Mouse (Mus musculus): ENCODE measurements around the gene Fnd3c2. TPM values are rescaled to one million over a fixed set of nuclear protein-coding genes. Genes with fewer than 3 reads are reported as not detected.
"Not testable (repeated sequence)": the region's sequence is repeated elsewhere in the genome, so short reads cannot be mapped to it uniquely, and the experiment has no call there.

Fnd3c2 gene
- polyA plus RNA-seq (2012) = 0.01 TPM in 1 of 2 replicates, not detected in the other

- Histone ChIP-seq H3K27me3 (ENCODE audit: control insufficient read depth) (no peaks in the 10 kb centered on the region), H3K4me3 (replicated peaks) (no peak within 1 kb of the TSS), H3K4me1 (ENCODE audit: control insufficient read depth) (no peaks in the 10 kb centered on the region), H3K9me3 (ENCODE audit: control insufficient read depth, low read length) (no peaks in the 10 kb centered on the region), H3K36me3 (ENCODE audit: control insufficient read depth) (no peaks in the 10 kb centered on the region)
- TF ChIP-seq GATA1 (IDR thresholded peaks at IDR 0.05; ENCODE audit: low read length) (no peak), TAL1 (IDR thresholded peaks at IDR 0.05; ENCODE audit: low read length) (no peak)
Observed at GRCm38 (mm10) chrX:106255276-106255675, at the start of gene Fnd3c2. Gene Fnd3c2 (minus strand): TSS chrX:106255376.

- H3K9me3 ChIP-seq (ENCODE audit: control insufficient read depth, low read length) = no peaks in the 10 kb centered on the region; the same call in 1 of the 2 replicates
- H3K36me3 ChIP-seq (ENCODE audit: control insufficient read depth) = no peaks in the 10 kb centered on the region
- no peaks in the 10 kb centered on the region for H3K27me3 ChIP-seq (ENCODE audit: control insufficient read depth)
- no peak overlapping the region for H3K4me3 ChIP-seq (replicated peaks)
- TF ChIP-seq GATA1 (IDR thresholded peaks at IDR 0.05; ENCODE audit: low read length) = no peak
- TF ChIP-seq TAL1 (IDR thresholded peaks at IDR 0.05; ENCODE audit: low read length) = no peak
- H3K4me1 ChIP-seq (ENCODE audit: control insufficient read depth) = no peaks in the 10 kb centered on the region
Observed at GRCm38 (mm10) chrX:106284441-106284840, 29.3 kb upstream of the Fnd3c2 start.

- Histone ChIP-seq H3K4me3 (replicated peaks) (peak within 1 kb of the TSS; percentile 80), H3K36me3 (ENCODE audit: control insufficient read depth) (no peaks in the 10 kb centered on the region; the same call in 1 of the 2 replicates), H3K4me1 (ENCODE audit: control insufficient read depth) (peaks cover 10% of the 10 kb centered on the region), H3K9me3 (ENCODE audit: control insufficient read depth, low read length) (peaks cover 18% of the 10 kb centered on the region), H3K27me3 (ENCODE audit: control insufficient read depth) (no peaks in the 10 kb centered on the region)
- TF ChIP-seq GATA1 (IDR thresholded peaks at IDR 0.05; ENCODE audit: low read length) (no peak), TAL1 (IDR thresholded peaks at IDR 0.05; ENCODE audit: low read length) (no peak)
Observed at GRCm38 (mm10) chrX:106221058-106221457, 34.1 kb downstream of the Fnd3c2 start, which contains the start of gene Taf9b. Gene Taf9b (minus strand): TSS chrX:106221158.

DNA sequence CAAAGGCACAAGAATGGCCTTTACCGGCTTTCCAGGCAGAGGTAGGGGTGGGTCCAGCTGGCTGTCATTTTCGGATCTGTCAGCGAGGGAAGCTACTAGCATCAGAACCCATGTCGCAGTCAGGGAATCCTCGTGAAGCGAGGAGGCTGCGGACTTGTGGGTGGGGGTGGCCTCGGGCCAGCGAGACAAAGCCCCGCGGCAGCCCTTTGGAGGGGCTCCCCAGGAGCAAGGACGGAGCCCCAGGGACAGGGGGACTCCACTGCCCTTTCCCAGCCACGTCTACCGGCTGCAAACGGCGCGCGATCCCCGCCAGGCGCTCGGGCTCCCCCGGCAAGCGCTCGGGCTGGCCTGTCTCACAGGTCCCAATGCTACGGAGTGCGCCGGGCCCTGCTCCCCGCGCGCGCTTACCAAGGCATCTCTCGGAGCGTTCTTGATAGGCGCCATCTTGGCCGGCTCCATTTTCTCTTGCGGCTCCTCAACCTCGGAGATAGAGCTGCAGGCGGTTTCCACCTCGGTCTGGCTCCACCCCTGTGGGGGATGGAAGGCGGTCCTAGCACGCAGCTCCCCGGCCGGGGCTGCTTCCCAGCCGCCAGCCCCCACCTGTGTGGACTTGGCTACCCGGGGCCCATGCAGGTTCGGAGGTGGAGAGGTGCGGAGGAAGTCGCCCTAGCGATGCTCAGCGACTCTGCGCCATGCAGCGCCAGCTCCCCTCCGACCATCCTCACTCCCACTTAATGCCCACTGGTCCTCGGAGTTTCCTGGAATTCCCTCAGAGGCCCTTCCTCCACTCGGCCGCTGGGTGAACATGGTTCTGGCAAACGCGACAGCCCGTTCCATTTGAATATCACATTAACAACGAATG is 35.8 kb downstream of the Fnd3c2 start:
- H3K36me3 ChIP-seq (ENCODE audit: control insufficient read depth) = no peaks in the 10 kb centered on the region; the same call in 1 of the 2 replicates
- TF ChIP-seq TAL1 (IDR thresholded peaks at IDR 0.05; ENCODE audit: low read length) (no peak), GATA1 (IDR thresholded peaks at IDR 0.05; ENCODE audit: low read length) (no peak)
- peak overlapping the region; percentile 80 for H3K4me3 ChIP-seq (replicated peaks)

DNA sequence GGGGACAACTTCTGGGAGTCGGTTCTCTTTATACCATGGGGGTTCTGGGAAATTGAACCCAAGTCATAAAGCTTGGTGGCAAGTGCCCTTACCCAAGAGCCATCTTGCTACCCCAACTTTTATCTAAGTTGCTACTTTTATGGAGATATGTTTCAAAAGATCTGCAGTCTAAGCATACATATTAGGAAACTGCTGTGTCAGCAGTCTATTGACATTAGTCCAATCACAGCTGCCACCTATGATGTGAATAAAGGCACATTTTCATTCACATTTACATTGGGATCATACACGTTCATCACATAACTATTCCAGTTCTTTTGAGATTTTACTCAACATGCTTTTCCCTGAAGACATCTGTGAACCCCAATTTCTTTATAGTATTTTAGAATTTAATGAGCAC is 46.1 kb downstream of the Fnd3c2 start:
- Histone ChIP-seq H3K4me3 (replicated peaks) (no peak overlapping the region), H3K4me1 (ENCODE audit: control insufficient read depth) (no peaks in the 10 kb centered on the region), H3K36me3 (ENCODE audit: control insufficient read depth) (no peaks in the 10 kb centered on the region; the same call in 1 of the 2 replicates), H3K27me3 (ENCODE audit: control insufficient read depth) (no peaks in the 10 kb centered on the region), H3K9me3 (ENCODE audit: control insufficient read depth, low read length) (no peaks in the 10 kb centered on the region)
- TF ChIP-seq TAL1 (IDR thresholded peaks at IDR 0.05; ENCODE audit: low read length) (no peak), GATA1 (IDR thresholded peaks at IDR 0.05; ENCODE audit: low read length) (no peak)

More for the DNA sequence above, 35.8 kb downstream of the Fnd3c2 start:
- H3K9me3 ChIP-seq (ENCODE audit: control insufficient read depth, low read length) = peaks cover 18% of the 10 kb centered on the region
- peaks cover 10% of the 10 kb centered on the region for H3K4me1 ChIP-seq (ENCODE audit: control insufficient read depth)
- no peaks in the 10 kb centered on the region for H3K27me3 ChIP-seq (ENCODE audit: control insufficient read depth)

DNA sequence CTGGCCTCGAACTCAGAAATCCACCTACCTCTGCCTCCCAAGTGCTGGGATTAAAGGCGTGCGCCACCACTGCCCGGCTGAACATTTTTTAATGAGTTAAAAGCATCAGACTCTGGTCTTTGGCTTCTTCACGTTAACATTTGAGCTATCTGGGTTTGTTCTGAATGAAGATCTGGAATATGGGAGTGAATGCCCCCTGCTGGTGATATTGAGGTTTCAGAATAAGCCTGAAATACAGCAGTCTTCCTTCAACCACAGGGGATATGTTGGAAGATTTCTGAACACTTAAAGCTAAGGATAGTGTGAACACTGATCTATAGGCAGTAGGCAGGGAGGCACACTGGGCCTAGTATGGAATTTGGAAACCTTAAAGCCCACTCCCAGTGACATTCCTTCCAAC is 56.3 kb downstream of the Fnd3c2 start:
- peaks cover 49% of the 10 kb centered on the region for H3K36me3 ChIP-seq (ENCODE audit: control insufficient read depth)
- H3K27me3 ChIP-seq (ENCODE audit: control insufficient read depth) = no peaks in the 10 kb centered on the region
- no peaks in the 10 kb centered on the region for H3K4me1 ChIP-seq (ENCODE audit: control insufficient read depth)
- no peaks in the 10 kb centered on the region for H3K9me3 ChIP-seq (ENCODE audit: control insufficient read depth, low read length)
- no peak overlapping the region for H3K4me3 ChIP-seq (replicated peaks)
- TF ChIP-seq TAL1 (IDR thresholded peaks at IDR 0.05; ENCODE audit: low read length) (no peak), GATA1 (IDR thresholded peaks at IDR 0.05; ENCODE audit: low read length) (no peak)

DNA sequence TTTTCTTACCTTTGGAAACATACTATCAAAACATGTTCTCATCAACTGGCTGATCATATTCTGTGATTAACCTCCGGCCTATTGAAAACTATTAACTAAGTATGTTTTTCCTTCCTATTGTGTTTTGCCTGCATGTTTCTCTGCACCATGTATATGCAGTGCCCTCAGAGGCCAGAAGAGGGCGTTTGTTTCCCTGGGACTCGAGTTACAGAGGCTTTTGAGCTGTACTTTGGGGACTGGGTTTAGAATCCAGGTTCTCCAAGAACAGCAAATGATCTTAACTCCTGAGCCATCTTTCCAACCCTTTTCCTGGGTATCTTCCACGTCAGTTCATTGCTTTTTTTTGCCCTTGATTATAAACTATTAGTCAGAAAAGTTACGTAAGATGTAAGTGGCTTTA is 57.9 kb downstream of the Fnd3c2 start:
- H3K9me3 ChIP-seq (ENCODE audit: control insufficient read depth, low read length) = no peaks in the 10 kb centered on the region
- no peaks in the 10 kb centered on the region for H3K27me3 ChIP-seq (ENCODE audit: control insufficient read depth)
- no peak overlapping the region for H3K4me3 ChIP-seq (replicated peaks)
- H3K36me3 ChIP-seq (ENCODE audit: control insufficient read depth) = peaks cover 48% of the 10 kb centered on the region
- TF ChIP-seq GATA1 (IDR thresholded peaks at IDR 0.05; ENCODE audit: low read length) (no peak), TAL1 (IDR thresholded peaks at IDR 0.05; ENCODE audit: low read length) (no peak)
- H3K4me1 ChIP-seq (ENCODE audit: control insufficient read depth) = no peaks in the 10 kb centered on the region

- not testable (repeated sequence) for H3K9me3 ChIP-seq (ENCODE audit: control insufficient read depth, low read length); H3K27me3 ChIP-seq (ENCODE audit: control insufficient read depth); H3K4me3 ChIP-seq (replicated peaks); H3K4me1 ChIP-seq (ENCODE audit: control insufficient read depth)
- peaks cover 30% of the 10 kb centered on the region for H3K36me3 ChIP-seq (ENCODE audit: control insufficient read depth)
Observed at GRCm38 (mm10) chrX:106194361-106194760, 60.8 kb downstream of the Fnd3c2 start.

DNA sequence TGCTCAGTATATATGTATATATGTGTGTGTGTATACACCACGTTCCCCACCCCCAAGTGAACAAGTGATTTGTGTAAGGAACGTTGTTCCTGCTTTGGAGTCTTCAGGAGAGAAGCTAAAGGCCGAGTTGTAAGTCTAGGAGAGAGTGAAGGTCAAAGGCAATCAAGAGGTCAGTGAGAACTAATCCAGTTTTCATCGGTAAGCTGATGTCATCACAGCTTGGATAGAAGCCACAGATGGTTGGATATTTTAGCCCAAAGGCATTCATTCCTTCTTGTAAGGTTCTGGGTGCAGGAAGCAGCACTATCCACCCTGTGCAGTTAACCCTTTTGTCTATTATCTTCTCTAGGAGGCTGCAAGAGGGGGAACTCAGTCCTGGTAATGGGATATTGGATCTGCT is 65.1 kb downstream of the Fnd3c2 start:
- H3K4me1 ChIP-seq (ENCODE audit: control insufficient read depth) = peaks cover 24% of the 10 kb centered on the region
- no peaks in the 10 kb centered on the region for H3K9me3 ChIP-seq (ENCODE audit: control insufficient read depth, low read length)
- H3K27me3 ChIP-seq (ENCODE audit: control insufficient read depth) = peaks cover 2% of the 10 kb centered on the region; the same call in 1 of the 2 replicates
- TF ChIP-seq TAL1 (IDR thresholded peaks at IDR 0.05; ENCODE audit: low read length) (no peak), GATA1 (IDR thresholded peaks at IDR 0.05; ENCODE audit: low read length) (no peak)
- H3K36me3 ChIP-seq (ENCODE audit: control insufficient read depth) = peaks cover 13% of the 10 kb centered on the region
- H3K4me3 ChIP-seq (replicated peaks) = no peak overlapping the region

All from erythroblast, embryonic 14.5 days (primary cell).